Mouse (Mus musculus) hindbrain, embryonic 12.5 days (tissue): ENCODE results near the gene Gm9803. TPM values are rescaled to one million over a fixed set of nuclear protein-coding genes. Genes with fewer than 3 reads are reported as not detected.

Experiments
- ATAC-seq: fragments of 200-750 bp; cut with Nextera tagmentation; 2 replicates; pipeline ENCODE4 v1.8.0; 2017; ENCODE audit warnings: moderate TSS enrichment; ENCODE audit not compliant: low FRiP score
- H3K27ac ChIP-seq: fragments of 300-500 bp; sonication (generic); 2 replicates; pipeline ENCODE4 v1.5.1; 2016; ENCODE audit warnings: mild to moderate bottlenecking
- H3K27me3 ChIP-seq: fragments of 300-500 bp; sonication (generic); 2 replicates; pipeline ENCODE4 v1.6.1; 2016; ENCODE audit warnings: mild to moderate bottlenecking
- H3K36me3 ChIP-seq: fragments of 300-500 bp; sonication (generic); 2 replicates; pipeline ENCODE4 v1.6.1; 2016; ENCODE audit warnings: mild to moderate bottlenecking
- H3K4me1 ChIP-seq: fragments of 300-500 bp; sonication (generic); 2 replicates; pipeline ENCODE4 v1.6.1; 2016
- H3K4me2 ChIP-seq: fragments of 300-500 bp; sonication (generic); replicated peaks from 2 replicates; pipeline ENCODE4 v1.6.1; 2016; ENCODE audit warnings: mild to moderate bottlenecking
- H3K4me3 ChIP-seq: fragments of 300-500 bp; sonication (generic); 2 replicates; pipeline ENCODE4 v1.5.1; 2016; ENCODE audit warnings: mild to moderate bottlenecking
- H3K9ac ChIP-seq: fragments of 300-500 bp; sonication (generic); 2 replicates; pipeline ENCODE4 v1.6.1; 2016; ENCODE audit warnings: mild to moderate bottlenecking, moderate library complexity
- H3K9me3 ChIP-seq: fragments of 300-500 bp; sonication (generic); replicated peaks from 2 replicates; pipeline ENCODE4 v1.6.1; 2016; ENCODE audit warnings: mild to moderate bottlenecking
- WGBS: fragments of 180-500 bp; shearing (Covaris S2); methylation state at CpG from one replicate; pipeline ENCODE4 v1.1.7; 2016; 5-methylcytosine and 5-hydroxymethylcytosine counted together
- polyA plus RNA-seq: library from polyadenylated mRNA; unstranded; fragments of >200 nt; fragmentation: Nextera tagmentation; extraction: Ambion mirVana; gene quantifications from 2 replicates; pipeline ENCODE4 v1.2.1, GENCODE M21; 2016

Gm9803 gene
- polyA plus RNA-seq, 1 experiment from 2014 or later, result 22.2 TPM

- no peaks in the 10 kb centered on the region for H3K36me3 ChIP-seq
- H3K4me3 ChIP-seq, result no peak overlapping the region
- H3K27ac ChIP-seq, result no peak overlapping the region
- no peaks in the 10 kb centered on the region for H3K9me3 ChIP-seq
- H3K9ac ChIP-seq, result no peak overlapping the region
- 92% methylated on average over 5 of the region's 5 CpGs for whole genome bisulfite sequencing
- no peaks in the 10 kb centered on the region for H3K27me3 ChIP-seq
- no peaks in the 10 kb centered on the region for H3K4me1 ChIP-seq
- no peak overlapping the region for H3K4me2 ChIP-seq
- no peak for ATAC-seq
Observed at GRCm38 (mm10) chr10:43557630-43558165, 33.8 kb downstream of the Gm9803 start.

DNA sequence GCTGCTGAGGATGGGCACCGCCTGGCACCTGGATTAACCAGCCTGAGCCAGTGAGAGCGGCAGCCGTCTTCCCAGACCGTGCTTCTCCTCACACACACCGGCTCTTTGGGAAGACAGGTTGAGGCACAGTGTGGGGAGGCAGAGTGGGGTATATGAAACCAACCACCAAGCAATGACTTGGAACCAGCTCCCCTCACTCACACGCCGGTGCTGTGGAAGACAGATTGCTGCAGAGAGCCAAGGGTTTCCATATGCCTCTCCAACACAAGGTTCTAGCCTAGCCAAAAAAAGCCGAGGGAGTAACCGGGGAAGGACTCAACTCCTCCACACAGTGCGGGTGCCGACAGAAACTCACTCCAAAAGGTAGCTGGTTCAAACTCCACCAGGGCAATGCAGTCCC, 35.4 kb downstream of the Gm9803 start:
- Histone ChIP-seq H3K9ac (no peak overlapping the region), H3K4me3 (no peak overlapping the region), H3K36me3 (no peaks in the 10 kb centered on the region), H3K9me3 (no peaks in the 10 kb centered on the region), H3K4me2 (no peak overlapping the region), H3K4me1 (no peaks in the 10 kb centered on the region), H3K27me3 (no peaks in the 10 kb centered on the region), H3K27ac (no peak overlapping the region)
- 81% methylated on average over 11 of the region's 11 CpGs for WGBS
- no peak for ATAC-seq

DNA sequence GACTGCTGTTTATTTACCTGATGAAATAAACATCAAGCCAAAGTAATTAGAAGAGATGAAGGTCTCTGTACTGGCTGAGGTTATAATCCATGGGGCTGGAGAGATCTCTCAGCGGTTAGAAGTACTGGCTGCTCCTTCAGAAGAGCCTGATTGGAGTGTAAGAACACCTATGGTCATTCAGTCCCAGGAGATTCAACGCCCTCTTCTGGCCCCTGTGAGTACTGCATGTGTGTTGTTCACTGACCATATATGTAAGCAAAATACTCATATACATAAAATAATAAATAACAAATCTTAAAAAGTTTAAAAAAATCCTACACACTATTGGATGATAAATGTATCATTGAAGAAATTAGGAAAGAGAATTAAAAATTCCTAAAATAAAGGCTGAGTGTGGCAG, 36.9 kb downstream of the Gm9803 start:
- Histone ChIP-seq H3K4me3 (no peak overlapping the region), H3K9me3 (no peaks in the 10 kb centered on the region), H3K27me3 (no peaks in the 10 kb centered on the region), H3K4me1 (no peaks in the 10 kb centered on the region), H3K27ac (no peak overlapping the region), H3K4me2 (no peak overlapping the region), H3K36me3 (no peaks in the 10 kb centered on the region), H3K9ac (no peak overlapping the region)
- no peak for ATAC-seq
- WGBS, result 35% methylated on average over 2 of the region's 2 CpGs

DNA sequence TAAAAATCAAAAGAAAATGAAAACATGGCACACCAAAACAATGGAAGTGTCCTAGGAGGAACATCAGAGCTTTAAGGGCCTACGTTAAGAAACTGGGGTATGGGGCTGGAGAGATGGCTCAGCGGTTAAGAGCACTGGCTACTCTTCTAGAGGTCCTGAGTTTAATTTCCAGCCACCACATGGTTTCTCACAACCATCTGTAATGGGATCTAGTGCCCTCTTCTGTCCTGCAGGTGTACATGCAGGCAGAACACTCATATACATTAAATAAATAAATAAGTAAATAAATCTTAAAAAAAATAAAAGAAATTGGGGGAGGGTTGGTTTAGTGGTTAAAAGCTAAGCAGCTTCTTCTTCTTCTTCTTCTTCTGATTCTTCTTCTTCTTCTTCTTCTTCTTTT, 37.4 kb downstream of the Gm9803 start:
- Histone ChIP-seq H3K4me2 (no peak overlapping the region), H3K36me3 (no peaks in the 10 kb centered on the region), H3K27me3 (no peaks in the 10 kb centered on the region), H3K9me3 (no peaks in the 10 kb centered on the region), H3K27ac (no peak overlapping the region), H3K4me1 (no peaks in the 10 kb centered on the region), H3K4me3 (no peak overlapping the region), H3K9ac (no peak overlapping the region)
- ATAC-seq, result no peak
- WGBS, result 93% methylated on average over 2 of the region's 2 CpGs

Other genes starting within 250 kb of the Gm9803 start
- 6.7 and 7.3 TPM in 2 replicates for gene Bend3, start 45.3 kb upstream of the Gm9803 start, polyA plus RNA-seq
- 53.7 and 65.4 TPM in 2 replicates for gene 1700021F05Rik, start 16.9 kb downstream of the Gm9803 start, polyA plus RNA-seq
- 727 and 798 TPM in 2 replicates for gene Cd24a, start 54.2 kb downstream of the Gm9803 start, polyA plus RNA-seq